Mouse (Mus musculus) mouse trophoblast stem cell (cell line): ENCODE data around the gene Actg1.

Experiments used
- in situ Hi-C, 2 experiments: fragments of 300-500 bp; cut with MseI, MboI; formaldehyde crosslinking; loops; 2 replicates in 1 of 2; 3 replicates in 1 of 2; pipeline ENCODE4 v1.15.1; 2025

The Actg1 gene

GRCm38 (mm10) chr11:120347791-120348683, at the start of gene Actg1:
Actg1 (minus strand) TSS chr11:120348542.
- in situ Hi-C loops, result no loop called here

- in situ Hi-C loops, result no loop called here
These were observed 49.3 kb upstream of the Actg1 start for GRCm38 (mm10) chr11:120397602-120398001.

GRCm38 (mm10) chr11:120395661-120396060, 47.3 kb upstream of the Actg1 start:
- in situ Hi-C loops, result no loop called here

- in situ Hi-C loops, result no loop called here
These were observed 40.2 kb upstream of the Actg1 start for GRCm38 (mm10) chr11:120388580-120388979.

GRCm38 (mm10) chr11:120387157-120387556, 38.8 kb upstream of the Actg1 start:
- in situ Hi-C loops, result no loop called here

- in situ Hi-C loops, result no loop called here
These were observed 38.3 kb upstream of the Actg1 start for GRCm38 (mm10) chr11:120386632-120387031.

GRCm38 (mm10) chr11:120382509-120382908, 34.2 kb upstream of the Actg1 start:
- in situ Hi-C loops, result no loop called here

GRCm38 (mm10) chr11:120381157-120381556, 32.8 kb upstream of the Actg1 start:
- in situ Hi-C loops, result no loop called here

GRCm38 (mm10) chr11:120380271-120380670, 31.9 kb upstream of the Actg1 start:
- in situ Hi-C loops, result no loop called here

GRCm38 (mm10) chr11:120378611-120379540, 30.5 kb upstream of the Actg1 start, which contains the start of gene Faap100:
Faap100 (minus strand) TSS chr11:120378764.
- in situ Hi-C loops, result no loop called here

GRCm38 (mm10) chr11:120378031-120378610, 29.8 kb upstream of the Actg1 start:
- in situ Hi-C loops, result no loop called here

GRCm38 (mm10) chr11:120377337-120377736, 29.0 kb upstream of the Actg1 start:
- in situ Hi-C loops, result no loop called here

GRCm38 (mm10) chr11:120376302-120377160, 28.2 kb upstream of the Actg1 start:
- in situ Hi-C loops, result no loop called here

GRCm38 (mm10) chr11:120375324-120375723, 27.0 kb upstream of the Actg1 start:
- in situ Hi-C loops, result no loop called here

GRCm38 (mm10) chr11:120373820-120374586, 25.7 kb upstream of the Actg1 start:
- in situ Hi-C loops, result no loop called here

- in situ Hi-C loops, result no loop called here
These were observed 24.7 kb upstream of the Actg1 start for GRCm38 (mm10) chr11:120373025-120373424.

GRCm38 (mm10) chr11:120369656-120370055, 21.3 kb upstream of the Actg1 start:
- in situ Hi-C loops, result no loop called here

- in situ Hi-C loops, result no loop called here
These were observed 18.2 kb upstream of the Actg1 start for GRCm38 (mm10) chr11:120366443-120367027.

GRCm38 (mm10) chr11:120362891-120363290, 14.5 kb upstream of the Actg1 start:
- in situ Hi-C loops, result no loop called here

GRCm38 (mm10) chr11:120361295-120361694, 13.0 kb upstream of the Actg1 start, which contains the start of gene Fscn2:
Fscn2 (plus strand) TSS chr11:120361534.
- in situ Hi-C loops, result no loop called here
